Mouse (Mus musculus): ENCODE results near the gene Lrrc15. TPM values are rescaled to one million over a fixed set of nuclear protein-coding genes. Genes with fewer than 3 reads are reported as not detected.

Lrrc15 gene
- polyA plus RNA-seq, 1 experiment from 2014 or later = 0.46 TPM

- ATAC-seq (ENCODE audit: low read depth) = no peak
- Histone ChIP-seq H3K27me3 (peaks cover 5% of the 10 kb centered on the region), H3K27ac (replicated peaks) (no peak overlapping the region), H3K36me3 (no peaks in the 10 kb centered on the region), H3K9ac (no peak overlapping the region), H3K4me3 (no peak overlapping the region), H3K9me3 (no peaks in the 10 kb centered on the region), H3K4me1 (replicated peaks) (no peaks in the 10 kb centered on the region), H3K4me2 (no peak overlapping the region)
- 85% methylated on average over 7 of the region's 7 CpGs for WGBS
These were observed 24.6 kb downstream of the Lrrc15 start for GRCm38 (mm10) chr16:30258441-30258840.

- Histone ChIP-seq H3K4me2 (no peak overlapping the region), H3K27me3 (peaks cover 12% of the 10 kb centered on the region), H3K9me3 (no peaks in the 10 kb centered on the region), H3K36me3 (no peaks in the 10 kb centered on the region), H3K9ac (no peak overlapping the region), H3K27ac (replicated peaks) (no peak overlapping the region), H3K4me3 (no peak overlapping the region), H3K4me1 (replicated peaks) (no peaks in the 10 kb centered on the region)
- no peak for ATAC-seq (ENCODE audit: low read depth)
- WGBS = 89% methylated on average over 9 of the region's 9 CpGs
These were observed 25.3 kb downstream of the Lrrc15 start for GRCm38 (mm10) chr16:30257718-30258117.

- WGBS = 70% methylated on average over 7 of the region's 7 CpGs
These were observed 28.0 kb downstream of the Lrrc15 start for GRCm38 (mm10) chr16:30255061-30255460.

GRCm38 (mm10) chr16:30253900-30254299, 29.2 kb downstream of the Lrrc15 start:
- Histone ChIP-seq H3K4me3 (no peak overlapping the region), H3K27ac (replicated peaks) (no peak overlapping the region), H3K27me3 (peaks cover 42% of the 10 kb centered on the region), H3K4me2 (no peak overlapping the region), H3K9ac (no peak overlapping the region), H3K4me1 (replicated peaks) (peaks cover 5% of the 10 kb centered on the region), H3K9me3 (no peaks in the 10 kb centered on the region), H3K36me3 (no peaks in the 10 kb centered on the region)
- 80% methylated on average over 9 of the region's 9 CpGs for WGBS
- ATAC-seq (ENCODE audit: low read depth) = no peak

More at GRCm38 (mm10) chr16:30255061-30255460, 28.0 kb downstream of the Lrrc15 start:
- no peaks in the 10 kb centered on the region for H3K9me3 ChIP-seq
- peaks cover 5% of the 10 kb centered on the region for H3K4me1 ChIP-seq (replicated peaks)
- peaks cover 31% of the 10 kb centered on the region for H3K27me3 ChIP-seq
- no peak overlapping the region for H3K4me2 ChIP-seq
- no peak for ATAC-seq (ENCODE audit: low read depth)
- H3K27ac ChIP-seq (replicated peaks) = no peak overlapping the region
- no peaks in the 10 kb centered on the region for H3K36me3 ChIP-seq
- no peak overlapping the region for H3K9ac ChIP-seq
- H3K4me3 ChIP-seq = no peak overlapping the region

GRCm38 (mm10) chr16:30253374-30253773, 29.7 kb downstream of the Lrrc15 start:
- peaks cover 5% of the 10 kb centered on the region for H3K4me1 ChIP-seq (replicated peaks)
- no peaks in the 10 kb centered on the region for H3K36me3 ChIP-seq
- no peak for ATAC-seq (ENCODE audit: low read depth)
- peaks cover 44% of the 10 kb centered on the region for H3K27me3 ChIP-seq
- H3K9ac ChIP-seq = no peak overlapping the region
- no peaks in the 10 kb centered on the region for H3K9me3 ChIP-seq
- WGBS = 82% methylated on average over 4 of the region's 4 CpGs
- no peak overlapping the region for H3K4me2 ChIP-seq
- H3K27ac ChIP-seq (replicated peaks) = no peak overlapping the region
- H3K4me3 ChIP-seq = no peak overlapping the region

- H3K36me3 ChIP-seq = no peaks in the 10 kb centered on the region
- H3K9me3 ChIP-seq = no peaks in the 10 kb centered on the region
- peak overlapping the region; percentile 48 for H3K4me2 ChIP-seq
- peak overlapping the region; percentile 5; the same call in 1 of the 2 replicates for H3K4me3 ChIP-seq
- no peak overlapping the region for H3K9ac ChIP-seq
- 1% methylated on average over 21 of the region's 21 CpGs for WGBS
- ATAC-seq (ENCODE audit: low read depth) = peak; percentile 79
- H3K4me1 ChIP-seq (replicated peaks) = peaks cover 5% of the 10 kb centered on the region
- peaks cover 44% of the 10 kb centered on the region for H3K27me3 ChIP-seq
- H3K27ac ChIP-seq (replicated peaks) = no peak overlapping the region
These were observed 31.0 kb downstream of the Lrrc15 start for GRCm38 (mm10) chr16:30252003-30252418.

GRCm38 (mm10) chr16:30244037-30244700, 38.9 kb downstream of the Lrrc15 start:
- 18% methylated on average over 12 of the region's 12 CpGs for WGBS
- H3K9ac ChIP-seq = no peak overlapping the region

GRCm38 (mm10) chr16:30241623-30242022, 41.4 kb downstream of the Lrrc15 start:
- WGBS = 35% methylated on average over 2 of the region's 2 CpGs
- H3K4me1 ChIP-seq (replicated peaks) = peaks cover 16% of the 10 kb centered on the region
- no peak overlapping the region for H3K4me2 ChIP-seq

More at GRCm38 (mm10) chr16:30244037-30244700, 38.9 kb downstream of the Lrrc15 start:
- peaks cover 11% of the 10 kb centered on the region for H3K4me1 ChIP-seq (replicated peaks)
- H3K27me3 ChIP-seq = peaks cover 36% of the 10 kb centered on the region
- H3K36me3 ChIP-seq = no peaks in the 10 kb centered on the region
- ATAC-seq (ENCODE audit: low read depth) = peak; percentile 78
- no peaks in the 10 kb centered on the region for H3K9me3 ChIP-seq
- H3K4me3 ChIP-seq = no peak overlapping the region
- peak overlapping the region; percentile 28; the same call in 1 of the 2 replicates for H3K27ac ChIP-seq (replicated peaks)
- H3K4me2 ChIP-seq = no peak overlapping the region

GRCm38 (mm10) chr16:30238791-30239190, 44.3 kb downstream of the Lrrc15 start:
- Histone ChIP-seq H3K36me3 (no peaks in the 10 kb centered on the region), H3K4me2 (no peak overlapping the region), H3K27ac (replicated peaks) (no peak overlapping the region), H3K27me3 (peaks cover 76% of the 10 kb centered on the region), H3K4me3 (no peak overlapping the region), H3K9ac (no peak overlapping the region), H3K4me1 (replicated peaks) (peaks cover 21% of the 10 kb centered on the region), H3K9me3 (no peaks in the 10 kb centered on the region)
- no peak for ATAC-seq (ENCODE audit: low read depth)
- 61% methylated on average over 6 of the region's 6 CpGs for WGBS

More at GRCm38 (mm10) chr16:30241623-30242022, 41.4 kb downstream of the Lrrc15 start:
- no peak for ATAC-seq (ENCODE audit: low read depth)
- H3K36me3 ChIP-seq = no peaks in the 10 kb centered on the region
- H3K9ac ChIP-seq = no peak overlapping the region
- H3K4me3 ChIP-seq = no peak overlapping the region
- no peaks in the 10 kb centered on the region for H3K9me3 ChIP-seq
- H3K27me3 ChIP-seq = peaks cover 55% of the 10 kb centered on the region
- H3K27ac ChIP-seq (replicated peaks) = no peak overlapping the region

GRCm38 (mm10) chr16:30236091-30236699, 46.9 kb downstream of the Lrrc15 start:
- Histone ChIP-seq H3K4me3 (peak overlapping the region; percentile 37), H3K4me2 (peak overlapping the region; percentile 60), H3K36me3 (no peaks in the 10 kb centered on the region), H3K27me3 (peaks cover 85% of the 10 kb centered on the region), H3K27ac (replicated peaks) (no peak overlapping the region), H3K9ac (peak overlapping the region; percentile 58), H3K9me3 (no peaks in the 10 kb centered on the region), H3K4me1 (replicated peaks) (peaks cover 24% of the 10 kb centered on the region)
- ATAC-seq (ENCODE audit: low read depth) = peak; percentile 86
- WGBS = 1% methylated on average over 33 of the region's 33 CpGs

- Histone ChIP-seq H3K4me2 (no peak overlapping the region; the same call in 1 of the 2 replicates), H3K27me3 (peaks cover 80% of the 10 kb centered on the region), H3K9me3 (no peaks in the 10 kb centered on the region), H3K4me1 (replicated peaks) (peaks cover 24% of the 10 kb centered on the region), H3K36me3 (no peaks in the 10 kb centered on the region), H3K4me3 (no peak overlapping the region), H3K27ac (replicated peaks) (no peak overlapping the region), H3K9ac (no peak overlapping the region)
- ATAC-seq (ENCODE audit: low read depth) = peak; percentile 44; the same call in 1 of the 2 replicates
- WGBS = 34% methylated on average over 2 of the region's 2 CpGs
These were observed 47.5 kb downstream of the Lrrc15 start for GRCm38 (mm10) chr16:30235577-30235976.

GRCm38 (mm10) chr16:30234636-30235546, 48.2 kb downstream of the Lrrc15 start:
- H3K4me1 ChIP-seq (replicated peaks) = peaks cover 24% of the 10 kb centered on the region
- no peak overlapping the region for H3K9ac ChIP-seq
- ATAC-seq (ENCODE audit: low read depth) = no peak
- peaks cover 74% of the 10 kb centered on the region for H3K27me3 ChIP-seq
- H3K36me3 ChIP-seq = no peaks in the 10 kb centered on the region
- no peak overlapping the region for H3K4me2 ChIP-seq
- 56% methylated on average over 12 of the region's 12 CpGs for WGBS
- H3K4me3 ChIP-seq = no peak overlapping the region
- H3K9me3 ChIP-seq = no peaks in the 10 kb centered on the region
- H3K27ac ChIP-seq (replicated peaks) = no peak overlapping the region

Measured in neural tube, embryonic 13.5 days (tissue).